Mouse (Mus musculus): ENCODE measurements around the gene Ranbp3. TPM values are rescaled to one million over a fixed set of nuclear protein-coding genes. Genes with fewer than 3 reads are reported as not detected.
A peak's percentile ranks its signal among the peaks of the same experiment; 100 is the strongest.

Ranbp3 gene
- polyA plus RNA-seq, 1 experiment from 2014 or later: 107 TPM

- ATAC-seq: no peak
- no peak overlapping the region for H3K27ac ChIP-seq (ENCODE audit: low read length)
- H3K9me3 ChIP-seq (replicated peaks; ENCODE audit: control insufficient read depth, low read length, poor library complexity, severe bottlenecking): no peaks in the 10 kb centered on the region
- no peak overlapping the region for H3K4me2 ChIP-seq (ENCODE audit: low read length)
- WGBS: 79% methylated on average over 3 of the region's 3 CpGs
- H3K4me3 ChIP-seq (ENCODE audit: low read depth, low read length): no peak overlapping the region
- H3K9ac ChIP-seq (ENCODE audit: low read depth, low read length): no peak overlapping the region
- peaks cover 8% of the 10 kb centered on the region; the same call in 1 of the 2 replicates for H3K4me1 ChIP-seq (ENCODE audit: control insufficient read depth, insufficient read depth, low read length)
- H3K36me3 ChIP-seq (ENCODE audit: control insufficient read depth, insufficient read depth, low read length): no peaks in the 10 kb centered on the region
- no peaks in the 10 kb centered on the region; the same call in none of the 2 replicates for H3K27me3 ChIP-seq (ENCODE audit: control insufficient read depth, insufficient read depth, low read depth, low read length)
Observed at GRCm38 (mm10) chr17:56667591-56667990, 5.5 kb upstream of the Ranbp3 start.

- Histone ChIP-seq H3K4me3 (ENCODE audit: low read depth, low read length) (peak overlapping the region; percentile 36), H3K36me3 (ENCODE audit: control insufficient read depth, insufficient read depth, low read length) (no peaks in the 10 kb centered on the region), H3K27ac (ENCODE audit: low read length) (no peak overlapping the region), H3K4me1 (ENCODE audit: control insufficient read depth, insufficient read depth, low read length) (peaks cover 10% of the 10 kb centered on the region; the same call in 1 of the 2 replicates), H3K9ac (ENCODE audit: low read depth, low read length) (peak overlapping the region; percentile 63), H3K27me3 (ENCODE audit: control insufficient read depth, insufficient read depth, low read depth, low read length) (no peaks in the 10 kb centered on the region; the same call in none of the 2 replicates), H3K4me2 (ENCODE audit: low read length) (peak overlapping the region; percentile 71), H3K9me3 (replicated peaks; ENCODE audit: control insufficient read depth, low read length, poor library complexity, severe bottlenecking) (no peaks in the 10 kb centered on the region)
- 4% methylated on average over 31 of the region's 31 CpGs for WGBS
- peak; percentile 22; the same call in 1 of the 2 replicates for ATAC-seq
Observed at GRCm38 (mm10) chr17:56668384-56669144, 4.5 kb upstream of the Ranbp3 start.

- Histone ChIP-seq H3K27me3 (ENCODE audit: control insufficient read depth, insufficient read depth, low read depth, low read length) (no peaks in the 10 kb centered on the region; the same call in 1 of the 2 replicates), H3K36me3 (ENCODE audit: control insufficient read depth, insufficient read depth, low read length) (no peaks in the 10 kb centered on the region), H3K4me2 (ENCODE audit: low read length) (no peak overlapping the region), H3K4me1 (ENCODE audit: control insufficient read depth, insufficient read depth, low read length) (peaks cover 18% of the 10 kb centered on the region), H3K9ac (ENCODE audit: low read depth, low read length) (no peak overlapping the region), H3K9me3 (replicated peaks; ENCODE audit: control insufficient read depth, low read length, poor library complexity, severe bottlenecking) (no peaks in the 10 kb centered on the region), H3K4me3 (ENCODE audit: low read depth, low read length) (no peak overlapping the region), H3K27ac (ENCODE audit: low read length) (no peak overlapping the region)
- ATAC-seq: no peak
- 92% methylated on average over 8 of the region's 8 CpGs for WGBS
Observed at GRCm38 (mm10) chr17:56669766-56670165, 3.3 kb upstream of the Ranbp3 start.

- Histone ChIP-seq H3K9me3 (replicated peaks; ENCODE audit: control insufficient read depth, low read length, poor library complexity, severe bottlenecking) (no peaks in the 10 kb centered on the region), H3K4me3 (ENCODE audit: low read depth, low read length) (peak overlapping the region; percentile 97), H3K36me3 (ENCODE audit: control insufficient read depth, insufficient read depth, low read length) (0 out of 2 replicates have a peak, but pooled peaks cover 3% of the 10 kb centered on the region), H3K9ac (ENCODE audit: low read depth, low read length) (peak overlapping the region; percentile 95), H3K4me1 (ENCODE audit: control insufficient read depth, insufficient read depth, low read length) (peaks cover 29% of the 10 kb centered on the region), H3K27ac (ENCODE audit: low read length) (peak overlapping the region; percentile 86), H3K4me2 (ENCODE audit: low read length) (peak overlapping the region; percentile 81), H3K27me3 (ENCODE audit: control insufficient read depth, insufficient read depth, low read depth, low read length) (no peaks in the 10 kb centered on the region)
- ATAC-seq: no peak; the same call in 1 of the 2 replicates
- WGBS: 2% methylated on average over 27 of the region's 37 CpGs
Observed at GRCm38 (mm10) chr17:56673647-56674416, 738 bp downstream of the Ranbp3 start.

GRCm38 (mm10) chr17:56681791-56682190 is 8.7 kb downstream of the Ranbp3 start:
- Histone ChIP-seq H3K9me3 (replicated peaks; ENCODE audit: control insufficient read depth, low read length, poor library complexity, severe bottlenecking) (no peaks in the 10 kb centered on the region), H3K27ac (ENCODE audit: low read length) (no peak overlapping the region), H3K4me3 (ENCODE audit: low read depth, low read length) (no peak overlapping the region), H3K27me3 (ENCODE audit: control insufficient read depth, insufficient read depth, low read depth, low read length) (no peaks in the 10 kb centered on the region), H3K4me1 (ENCODE audit: control insufficient read depth, insufficient read depth, low read length) (peaks cover 2% of the 10 kb centered on the region; the same call in 1 of the 2 replicates), H3K4me2 (ENCODE audit: low read length) (no peak overlapping the region), H3K36me3 (ENCODE audit: control insufficient read depth, insufficient read depth, low read length) (peaks cover 12% of the 10 kb centered on the region), H3K9ac (ENCODE audit: low read depth, low read length) (no peak overlapping the region)
- no peak for ATAC-seq
- 85% methylated on average over 4 of the region's 4 CpGs for WGBS

- Histone ChIP-seq H3K4me2 (ENCODE audit: low read length) (no peak overlapping the region), H3K27me3 (ENCODE audit: control insufficient read depth, insufficient read depth, low read depth, low read length) (no peaks in the 10 kb centered on the region), H3K9ac (ENCODE audit: low read depth, low read length) (no peak overlapping the region), H3K9me3 (replicated peaks; ENCODE audit: control insufficient read depth, low read length, poor library complexity, severe bottlenecking) (no peaks in the 10 kb centered on the region), H3K4me1 (ENCODE audit: control insufficient read depth, insufficient read depth, low read length) (no peaks in the 10 kb centered on the region), H3K36me3 (ENCODE audit: control insufficient read depth, insufficient read depth, low read length) (peaks cover 17% of the 10 kb centered on the region), H3K4me3 (ENCODE audit: low read depth, low read length) (no peak overlapping the region), H3K27ac (ENCODE audit: low read length) (no peak overlapping the region)
- 73% methylated on average over 3 of the region's 3 CpGs for WGBS
- ATAC-seq: no peak
Observed at GRCm38 (mm10) chr17:56682880-56683279, 9.8 kb downstream of the Ranbp3 start.

GRCm38 (mm10) chr17:56683546-56684140 is 10.5 kb downstream of the Ranbp3 start:
- peaks cover 17% of the 10 kb centered on the region for H3K36me3 ChIP-seq (ENCODE audit: control insufficient read depth, insufficient read depth, low read length)
- H3K4me2 ChIP-seq (ENCODE audit: low read length): no peak overlapping the region
- no peaks in the 10 kb centered on the region for H3K4me1 ChIP-seq (ENCODE audit: control insufficient read depth, insufficient read depth, low read length)
- no peaks in the 10 kb centered on the region for H3K27me3 ChIP-seq (ENCODE audit: control insufficient read depth, insufficient read depth, low read depth, low read length)
- 92% methylated on average over 5 of the region's 5 CpGs for WGBS
- H3K9ac ChIP-seq (ENCODE audit: low read depth, low read length): no peak overlapping the region
- ATAC-seq: no peak
- H3K27ac ChIP-seq (ENCODE audit: low read length): no peak overlapping the region
- no peak overlapping the region for H3K4me3 ChIP-seq (ENCODE audit: low read depth, low read length)
- no peaks in the 10 kb centered on the region for H3K9me3 ChIP-seq (replicated peaks; ENCODE audit: control insufficient read depth, low read length, poor library complexity, severe bottlenecking)

GRCm38 (mm10) chr17:56684649-56685048 is 11.6 kb downstream of the Ranbp3 start:
- H3K9ac ChIP-seq (ENCODE audit: low read depth, low read length): no peak overlapping the region
- no peak overlapping the region for H3K4me2 ChIP-seq (ENCODE audit: low read length)
- no peaks in the 10 kb centered on the region for H3K9me3 ChIP-seq (replicated peaks; ENCODE audit: control insufficient read depth, low read length, poor library complexity, severe bottlenecking)
- peaks cover 17% of the 10 kb centered on the region for H3K36me3 ChIP-seq (ENCODE audit: control insufficient read depth, insufficient read depth, low read length)
- no peak for ATAC-seq
- no peaks in the 10 kb centered on the region for H3K27me3 ChIP-seq (ENCODE audit: control insufficient read depth, insufficient read depth, low read depth, low read length)
- 86% methylated on average over 2 of the region's 2 CpGs for WGBS
- no peaks in the 10 kb centered on the region for H3K4me1 ChIP-seq (ENCODE audit: control insufficient read depth, insufficient read depth, low read length)
- H3K27ac ChIP-seq (ENCODE audit: low read length): no peak overlapping the region
- no peak overlapping the region for H3K4me3 ChIP-seq (ENCODE audit: low read depth, low read length)

All from midbrain, embryonic 16.5 days (tissue).